Mouse (Mus musculus) lung, postnatal 0 days (tissue): ENCODE measurements around the gene Clic6.

Experiments used
- CTCF ChIP-seq: IDR thresholded peaks from 2 replicates; pipeline ENCODE4 v1.5.1; 2016; ENCODE audit warnings: antibody characterized with exemption, mild to moderate bottlenecking
- EP300 ChIP-seq: IDR thresholded peaks from 2 replicates; pipeline ENCODE4 v1.6.1; 2016; ENCODE audit warnings: antibody characterized with exemption, mild to moderate bottlenecking, control low read depth

DNA sequence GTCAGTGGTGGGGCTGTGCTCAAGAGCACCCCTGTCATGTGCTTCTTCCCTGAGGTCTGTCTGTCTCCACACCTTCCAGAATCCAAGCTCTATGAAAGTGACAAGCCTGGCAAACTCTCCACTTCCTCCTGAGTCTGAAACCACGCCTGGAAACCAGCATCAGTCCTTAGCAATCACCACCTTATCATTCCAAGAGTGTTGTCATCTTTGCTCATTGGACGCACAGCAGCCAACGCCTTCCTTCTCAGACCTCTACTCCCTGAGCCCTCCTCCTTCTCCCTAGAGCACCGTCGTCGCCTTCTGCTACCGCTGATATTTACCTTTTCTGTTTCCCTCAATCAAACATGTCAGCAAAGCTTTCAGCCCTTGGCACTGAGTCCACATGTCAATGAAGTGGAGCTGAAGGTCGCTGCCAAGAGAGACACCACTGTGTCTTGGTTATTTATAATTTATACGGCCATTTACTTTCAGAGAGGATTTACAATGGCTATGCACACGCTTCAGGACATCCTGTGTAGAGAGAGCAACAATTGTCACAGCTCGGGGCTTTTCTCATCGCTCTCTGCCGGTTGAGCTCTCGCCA, 21.1 kb upstream of the Clic6 start:
- TF ChIP-seq CTCF = no peak
- TF ChIP-seq EP300 = peak; percentile 23
